Mouse (Mus musculus): ENCODE results near the gene Ikzf4.

DNA sequence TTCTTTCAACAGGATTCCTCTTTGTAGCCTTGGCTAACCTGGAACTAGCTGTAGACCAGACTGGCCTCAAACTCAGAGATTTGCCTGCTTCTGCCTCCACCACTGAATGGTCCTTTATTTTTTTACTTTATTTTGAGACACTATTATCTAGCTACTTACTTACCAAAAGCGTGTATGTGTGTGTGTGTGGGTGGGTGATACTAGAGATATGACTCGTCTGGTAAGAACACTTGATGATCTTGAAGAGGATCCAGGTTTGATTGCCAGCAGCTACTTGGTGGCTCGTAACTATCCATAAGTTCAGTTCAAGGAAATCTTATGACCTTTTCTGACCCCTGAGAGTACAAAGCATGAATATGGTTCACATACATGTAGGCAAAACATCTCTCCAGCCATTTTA is 19.5 kb upstream of the Ikzf4 start:
- TF ChIP-seq POLR2A (IDR thresholded peaks at IDR 0.05; ENCODE audit: insufficient read length, low read depth) (no peak), USF1 (IDR thresholded peaks at IDR 0.05; ENCODE audit: low read depth) (no peak), MAX (IDR thresholded peaks at IDR 0.05; ENCODE audit: low read depth) (no peak), E2F4 (IDR thresholded peaks at IDR 0.05; ENCODE audit: insufficient read depth) (no peak), TCF12 (IDR thresholded peaks at IDR 0.05; ENCODE audit: insufficient read depth, poor library complexity, severe bottlenecking) (no peak), MYOD1 (IDR thresholded peaks at IDR 0.05; ENCODE audit: control insufficient read depth in 1 of 3, insufficient read length in 2 of 3, low read depth in 2 of 3) (no peak), POLR2AphosphoS2 (IDR thresholded peaks at IDR 0.05; ENCODE audit: insufficient read length, low read depth) (no peak), CEBPB (IDR thresholded peaks at IDR 0.05; ENCODE audit: insufficient read depth, poor library complexity, severe bottlenecking) (no peak), SRF (IDR thresholded peaks at IDR 0.05; ENCODE audit: control insufficient read depth, insufficient read length, low read depth) (no peak), TCF3 (IDR thresholded peaks at IDR 0.05; ENCODE audit: insufficient read length, low read depth) (no peak), REST (IDR thresholded peaks at IDR 0.05; ENCODE audit: insufficient read depth, insufficient read length) (no peak), MYOG (IDR thresholded peaks at IDR 0.05; ENCODE audit: control insufficient read depth in 1 of 3, insufficient read depth in 1 of 3, insufficient read length in 2 of 3, low read depth in 2 of 3) (no peak)

Data from myocyte (in vitro differentiated cells).